Mouse (Mus musculus): ENCODE results near the gene Ipo4. TPM values are rescaled to one million over a fixed set of nuclear protein-coding genes. Genes with fewer than 3 reads are reported as not detected.

The Ipo4 gene
- total and polyA plus RNA-seq, 2 experiments from 2014 or later, result 104 to 122 TPM

DNA sequence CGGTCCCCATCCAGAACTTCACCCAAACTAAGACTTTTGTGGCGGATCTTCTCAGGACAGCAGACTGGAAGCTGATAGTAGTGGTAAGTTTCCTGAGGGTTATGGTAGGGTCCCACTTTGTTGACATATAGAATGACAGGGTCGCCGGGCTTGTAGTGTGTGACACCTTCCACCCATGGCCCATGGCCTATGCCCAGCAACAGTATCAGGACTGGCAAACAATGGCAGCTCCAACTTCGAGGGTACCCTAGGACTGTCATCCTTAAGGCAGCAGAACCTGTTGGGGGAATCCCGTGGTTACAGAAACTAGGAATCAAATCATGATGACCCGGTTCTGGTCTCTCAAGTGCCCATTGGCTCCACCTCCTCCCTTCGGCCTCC, 6.9 kb upstream of the Ipo4 start:
- DNase-seq (ENCODE audit: low spot score), result no peak
- no peaks in the 10 kb centered on the region for H3K9me3 ChIP-seq (ENCODE audit: low read length)
- H3K36me3 ChIP-seq (ENCODE audit: insufficient read depth, low read length), result peaks cover 24% of the 10 kb centered on the region
- H3K9ac ChIP-seq (replicated peaks; ENCODE audit: low read length, poor library complexity, severe bottlenecking), result peak overlapping the region; percentile 94
- 0 out of 2 replicates have a peak, but pooled peaks cover 6% of the 10 kb centered on the region for H3K4me1 ChIP-seq (ENCODE audit: insufficient read depth, low read length)
- no peak for TF ChIP-seq CTCF (IDR thresholded peaks at IDR 0.05)
- H3K4me3 ChIP-seq (ENCODE audit: low read depth, low read length), result peak overlapping the region; percentile 97
- H3K27me3 ChIP-seq (ENCODE audit: insufficient read depth, low read length), result no peaks in the 10 kb centered on the region
- WGBS, result 19% methylated on average over 8 of the region's 8 CpGs
- no peak; the same call in 1 of the 2 replicates for ATAC-seq (ENCODE audit: low FRiP score)
- H3K4me2 ChIP-seq (ENCODE audit: low read depth, low read length, poor library complexity, severe bottlenecking), result peak overlapping the region; percentile 77
- H3K27ac ChIP-seq (ENCODE audit: low read depth, low read length), result peak overlapping the region; percentile 96

- no peak for ATAC-seq (ENCODE audit: low FRiP score)
- Histone ChIP-seq H3K9ac (replicated peaks; ENCODE audit: low read length, poor library complexity, severe bottlenecking) (no peak overlapping the region), H3K36me3 (ENCODE audit: insufficient read depth, low read length) (peaks cover 30% of the 10 kb centered on the region), H3K4me1 (ENCODE audit: insufficient read depth, low read length) (0 out of 2 replicates have a peak, but pooled peaks cover 6% of the 10 kb centered on the region), H3K27ac (ENCODE audit: low read depth, low read length) (no peak overlapping the region), H3K27me3 (ENCODE audit: insufficient read depth, low read length) (no peaks in the 10 kb centered on the region), H3K9me3 (ENCODE audit: low read length) (no peaks in the 10 kb centered on the region), H3K4me3 (ENCODE audit: low read depth, low read length) (no peak overlapping the region), H3K4me2 (ENCODE audit: low read depth, low read length, poor library complexity, severe bottlenecking) (no peak overlapping the region)
- DNase-seq (ENCODE audit: low spot score), result no peak
- TF ChIP-seq CTCF (IDR thresholded peaks at IDR 0.05), result no peak
- WGBS, result 96% methylated on average over 13 of the region's 13 CpGs
Measured at GRCm38 (mm10) chr14:55641291-55641690, 5.5 kb upstream of the Ipo4 start.

GRCm38 (mm10) chr14:55640816-55641215, 5.1 kb upstream of the Ipo4 start:
- no peak overlapping the region for H3K27ac ChIP-seq (ENCODE audit: low read depth, low read length)
- TF ChIP-seq CTCF (IDR thresholded peaks at IDR 0.05), result no peak
- no peaks in the 10 kb centered on the region for H3K27me3 ChIP-seq (ENCODE audit: insufficient read depth, low read length)
- H3K9ac ChIP-seq (replicated peaks; ENCODE audit: low read length, poor library complexity, severe bottlenecking), result no peak overlapping the region
- H3K36me3 ChIP-seq (ENCODE audit: insufficient read depth, low read length), result peaks cover 30% of the 10 kb centered on the region
- no peaks in the 10 kb centered on the region for H3K9me3 ChIP-seq (ENCODE audit: low read length)
- 97% methylated on average over 14 of the region's 14 CpGs for WGBS
- no peak for DNase-seq (ENCODE audit: low spot score)
- 0 out of 2 replicates have a peak, but pooled peaks cover 6% of the 10 kb centered on the region for H3K4me1 ChIP-seq (ENCODE audit: insufficient read depth, low read length)
- H3K4me3 ChIP-seq (ENCODE audit: low read depth, low read length), result no peak overlapping the region
- H3K4me2 ChIP-seq (ENCODE audit: low read depth, low read length, poor library complexity, severe bottlenecking), result no peak overlapping the region
- no peak for ATAC-seq (ENCODE audit: low FRiP score)

- peaks cover 42% of the 10 kb centered on the region for H3K36me3 ChIP-seq (ENCODE audit: insufficient read depth, low read length)
- H3K4me2 ChIP-seq (ENCODE audit: low read depth, low read length, poor library complexity, severe bottlenecking), result no peak within 1 kb of the TSS
- H3K4me1 ChIP-seq (ENCODE audit: insufficient read depth, low read length), result peaks cover 6% of the 10 kb centered on the region; the same call in 1 of the 2 replicates
- no peaks in the 10 kb centered on the region for H3K27me3 ChIP-seq (ENCODE audit: insufficient read depth, low read length)
- H3K27ac ChIP-seq (ENCODE audit: low read depth, low read length), result no peak within 1 kb of the TSS
- no peak for TF ChIP-seq CTCF (IDR thresholded peaks at IDR 0.05)
- 95% methylated on average over 9 of the region's 9 CpGs for WGBS
- no peak within 1 kb of the TSS for H3K4me3 ChIP-seq (ENCODE audit: low read depth, low read length)
- no peak for ATAC-seq (ENCODE audit: low FRiP score)
- H3K9ac ChIP-seq (replicated peaks; ENCODE audit: low read length, poor library complexity, severe bottlenecking), result no peak within 1 kb of the TSS
- H3K9me3 ChIP-seq (ENCODE audit: low read length), result no peaks in the 10 kb centered on the region
- no peak for DNase-seq (ENCODE audit: low spot score)
Measured at GRCm38 (mm10) chr14:55637795-55638194, 2.0 kb upstream of the Ipo4 start, which contains the start of gene Gm49378. Gene Gm49378, minus strand, starts transcription at chr14:55637895.

DNA sequence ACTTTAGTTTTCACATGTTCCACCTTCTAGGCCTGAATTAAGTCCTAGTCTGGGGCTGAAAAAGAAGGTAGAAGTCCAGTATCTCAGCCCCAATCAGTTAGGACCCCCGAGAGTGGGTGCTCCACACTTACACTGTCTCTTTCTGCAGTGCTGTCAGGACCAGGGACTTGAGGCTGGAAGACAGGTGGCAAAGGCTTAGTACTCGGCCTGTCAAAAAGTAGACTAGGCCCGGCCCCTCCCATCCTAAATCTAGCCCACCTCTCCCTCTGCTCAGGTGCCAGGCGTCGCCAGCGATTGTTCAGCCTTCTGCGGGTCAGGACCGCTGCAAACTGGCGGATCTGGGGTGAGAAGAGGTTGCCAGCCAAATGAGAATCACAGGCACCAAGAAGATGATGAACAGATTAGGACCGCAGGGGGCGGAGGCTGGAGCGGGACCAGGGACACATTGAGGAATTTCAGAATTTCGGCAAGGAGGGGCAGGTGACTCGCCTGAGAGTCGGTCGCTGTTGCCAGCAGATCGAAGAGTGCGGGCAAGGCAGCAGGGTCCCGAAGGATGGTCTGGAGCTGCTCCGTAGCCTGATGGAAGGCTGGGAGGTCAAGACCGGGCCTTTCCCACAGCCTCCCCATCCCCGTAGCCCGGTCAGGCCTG, 759 bp downstream of the Ipo4 start:
- 2% methylated on average over 22 of the region's 23 CpGs for WGBS
- peak overlapping the region; percentile 91 for H3K4me2 ChIP-seq (ENCODE audit: low read depth, low read length, poor library complexity, severe bottlenecking)
- peaks cover 56% of the 10 kb centered on the region for H3K36me3 ChIP-seq (ENCODE audit: insufficient read depth, low read length)
- no peaks in the 10 kb centered on the region for H3K9me3 ChIP-seq (ENCODE audit: low read length)
- H3K27me3 ChIP-seq (ENCODE audit: insufficient read depth, low read length), result no peaks in the 10 kb centered on the region
- peak overlapping the region; percentile 63 for H3K27ac ChIP-seq (ENCODE audit: low read depth, low read length)
- ATAC-seq (ENCODE audit: low FRiP score) (peak; percentile 60), DNase-seq (ENCODE audit: low spot score) (peak; percentile 37)
- H3K9ac ChIP-seq (replicated peaks; ENCODE audit: low read length, poor library complexity, severe bottlenecking), result peak overlapping the region; percentile 80
- peak overlapping the region; percentile 71 for H3K4me3 ChIP-seq (ENCODE audit: low read depth, low read length)
- peaks cover 6% of the 10 kb centered on the region; the same call in 1 of the 2 replicates for H3K4me1 ChIP-seq (ENCODE audit: insufficient read depth, low read length)
- TF ChIP-seq CTCF (IDR thresholded peaks at IDR 0.05), result no peak

GRCm38 (mm10) chr14:55629312-55629711, 6.4 kb downstream of the Ipo4 start:
- TF ChIP-seq CTCF (IDR thresholded peaks at IDR 0.05), result peak; percentile 67
- H3K9ac ChIP-seq (replicated peaks; ENCODE audit: low read length, poor library complexity, severe bottlenecking), result no peak overlapping the region
- H3K9me3 ChIP-seq (ENCODE audit: low read length), result no peaks in the 10 kb centered on the region
- H3K4me1 ChIP-seq (ENCODE audit: insufficient read depth, low read length), result no peaks in the 10 kb centered on the region; the same call in 1 of the 2 replicates
- peaks cover 89% of the 10 kb centered on the region for H3K36me3 ChIP-seq (ENCODE audit: insufficient read depth, low read length)
- ATAC-seq (ENCODE audit: low FRiP score) (no peak), DNase-seq (ENCODE audit: low spot score) (no peak)
- WGBS, result 55% methylated on average over 5 of the region's 5 CpGs
- no peak overlapping the region for H3K4me3 ChIP-seq (ENCODE audit: low read depth, low read length)
- no peaks in the 10 kb centered on the region for H3K27me3 ChIP-seq (ENCODE audit: insufficient read depth, low read length)
- H3K27ac ChIP-seq (ENCODE audit: low read depth, low read length), result no peak overlapping the region
- H3K4me2 ChIP-seq (ENCODE audit: low read depth, low read length, poor library complexity, severe bottlenecking), result no peak overlapping the region
